Mouse (Mus musculus): ENCODE measurements around the gene Gm5890.
"Not testable (repeated sequence)": the region's sequence is repeated elsewhere in the genome, so short reads cannot be mapped to it uniquely, and the experiment has no call there.

The Gm5890 gene

GRCm38 (mm10) chr7:20262734-20263133, at the start of gene Gm5890:
Gm5890 (minus strand) TSS chr7:20262834.
- DNase-seq = not testable (repeated sequence)

DNA sequence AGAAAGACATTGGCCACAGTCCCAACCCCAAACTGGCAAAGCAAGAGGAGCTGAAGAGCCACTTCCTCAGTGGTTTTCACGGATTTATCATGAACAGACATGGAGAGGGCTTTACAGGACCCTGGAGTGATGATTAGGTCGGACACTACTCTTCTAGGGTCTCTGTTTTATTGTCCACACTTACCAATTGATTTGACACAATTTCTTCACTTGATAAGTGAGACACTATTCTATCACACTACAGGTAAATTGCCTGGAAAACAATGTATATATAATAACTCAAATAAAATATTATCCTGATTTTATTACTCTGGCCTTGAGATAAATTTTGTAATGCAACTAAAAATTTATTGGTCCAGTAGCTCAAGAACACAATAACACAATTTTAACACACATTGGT, 28.9 kb downstream of the Gm5890 start, which contains the start of gene Gm4498:
Gene Gm4498, minus strand, starts transcription at position 101 of the 400 bp plus-strand sequence.
- not testable (repeated sequence) for DNase-seq

Data from thymus, postnatal 4 days (tissue).